Mouse (Mus musculus) embryo, embryonic 11.5 days (tissue): ENCODE data around the gene Phldb1.
"Not testable (repeated sequence)": the region's sequence is repeated elsewhere in the genome, so short reads cannot be mapped to it uniquely, and the experiment has no call there.

Source experiments
- DNase-seq: peaks from one replicate; pipeline ENCODE4 v3.0.0-alpha.2; 2012; ENCODE audit warnings: low read depth, low spot score

Gene Phldb1

DNA sequence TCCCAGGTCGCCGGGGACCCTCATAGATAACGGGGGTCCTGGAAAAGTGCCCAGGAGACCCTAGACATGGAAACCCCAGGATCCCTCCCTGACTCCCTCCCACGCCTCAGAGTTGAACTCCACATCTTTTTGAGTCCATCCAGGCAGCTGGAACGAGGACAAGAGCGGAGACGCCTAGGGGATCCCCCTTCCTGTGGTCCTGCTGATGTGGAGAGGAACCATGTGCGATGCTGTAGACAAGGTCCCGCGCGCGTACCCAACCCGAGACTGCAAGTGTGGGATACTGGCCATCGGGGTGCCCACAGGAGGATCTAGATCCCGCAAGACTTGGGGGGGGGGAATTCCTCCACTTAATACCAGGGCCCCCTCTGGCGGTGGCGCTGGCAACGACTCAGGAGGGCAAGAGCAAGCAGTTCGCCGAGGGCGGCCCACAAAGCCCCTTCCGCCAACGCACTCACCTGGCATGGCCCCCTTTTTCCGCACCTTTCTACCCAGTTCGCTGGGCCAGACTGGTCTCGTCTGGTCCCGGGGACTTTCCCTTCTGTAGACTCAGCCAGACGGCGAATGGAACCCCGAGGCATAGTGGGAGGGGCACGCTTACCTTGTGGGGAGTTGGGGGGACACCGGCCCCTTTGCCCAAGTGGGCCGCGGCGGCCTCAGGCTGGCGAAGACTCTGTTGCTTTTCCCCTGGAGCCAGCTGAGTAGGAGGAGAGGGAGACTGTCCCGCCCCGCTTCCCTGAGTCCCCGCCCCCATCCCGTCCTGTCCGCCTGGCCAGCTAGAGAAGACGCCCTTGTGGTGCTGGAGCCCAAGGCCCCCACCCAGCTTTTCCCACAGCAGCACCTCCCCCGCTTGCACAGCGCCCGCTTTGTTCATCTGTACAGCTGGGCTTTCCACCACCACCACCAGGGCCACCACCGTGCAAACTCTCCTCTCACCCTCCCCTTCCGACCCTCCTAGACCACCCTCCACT is at the start of gene Phldb1:
Gene Phldb1 (minus strand): TSS at position 675 of the 971 bp plus-strand sequence.
- no peak for DNase-seq

DNA sequence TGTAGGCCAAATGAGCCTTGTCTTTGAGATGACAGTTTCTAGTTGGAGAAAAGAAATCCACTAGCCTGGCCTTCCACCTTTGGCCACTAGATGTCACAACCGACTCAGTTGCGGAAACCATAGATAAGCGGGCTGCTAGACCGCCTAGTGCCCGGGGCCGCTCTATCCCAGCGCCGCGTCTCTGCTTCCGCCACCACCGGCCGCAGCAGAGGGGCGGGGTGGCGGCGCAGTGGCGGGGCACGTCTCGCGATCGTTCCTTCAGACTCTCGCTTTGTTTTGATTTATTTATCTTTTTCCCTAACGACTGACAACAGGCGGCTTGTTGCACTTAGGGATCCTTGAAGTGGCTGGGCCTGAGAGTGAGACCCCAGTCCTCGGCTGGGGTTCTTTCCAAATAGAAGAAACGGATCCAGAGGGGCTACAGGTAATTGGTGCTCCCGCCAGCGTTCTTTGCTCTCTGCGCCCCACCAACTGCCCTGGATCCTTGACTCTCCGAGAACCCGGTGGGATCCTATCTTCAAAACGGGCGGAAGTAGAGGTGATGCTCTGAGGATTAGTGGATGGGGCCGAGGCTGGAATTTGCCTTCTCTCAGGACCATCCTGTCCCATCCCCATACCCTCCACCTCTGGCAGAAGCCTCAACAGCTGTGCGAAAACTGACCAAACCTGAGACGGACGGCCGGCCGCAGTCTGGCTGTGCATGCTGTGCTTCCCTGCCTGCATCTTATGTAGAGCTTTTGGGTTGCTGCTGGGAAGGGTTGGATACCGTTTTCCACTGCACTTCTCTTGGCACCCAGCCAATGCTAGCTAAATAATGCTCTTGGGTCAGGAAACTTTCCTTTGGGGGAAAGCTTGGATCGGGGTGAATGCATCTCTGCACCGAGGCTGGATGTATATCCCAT is 38.0 kb upstream of the Phldb1 start:
- peak; percentile 89 for DNase-seq

DNA sequence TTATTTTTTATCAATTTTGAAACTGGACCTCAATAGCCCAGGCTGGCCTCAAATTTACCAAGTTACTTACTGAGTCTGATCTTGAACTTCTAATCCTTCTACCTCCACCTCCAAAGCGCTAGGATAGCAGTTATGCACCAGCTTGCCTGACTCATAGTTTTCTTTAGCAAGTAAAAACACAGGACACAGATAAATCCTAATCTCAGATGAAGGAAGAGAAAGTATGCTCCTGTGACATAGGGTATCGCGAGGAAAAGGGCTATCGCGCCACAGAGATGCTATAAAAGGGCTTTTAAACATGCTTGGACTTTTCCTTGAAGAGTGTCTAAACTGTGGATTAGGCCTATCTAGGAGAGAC is 37.4 kb upstream of the Phldb1 start:
- no peak for DNase-seq

DNA sequence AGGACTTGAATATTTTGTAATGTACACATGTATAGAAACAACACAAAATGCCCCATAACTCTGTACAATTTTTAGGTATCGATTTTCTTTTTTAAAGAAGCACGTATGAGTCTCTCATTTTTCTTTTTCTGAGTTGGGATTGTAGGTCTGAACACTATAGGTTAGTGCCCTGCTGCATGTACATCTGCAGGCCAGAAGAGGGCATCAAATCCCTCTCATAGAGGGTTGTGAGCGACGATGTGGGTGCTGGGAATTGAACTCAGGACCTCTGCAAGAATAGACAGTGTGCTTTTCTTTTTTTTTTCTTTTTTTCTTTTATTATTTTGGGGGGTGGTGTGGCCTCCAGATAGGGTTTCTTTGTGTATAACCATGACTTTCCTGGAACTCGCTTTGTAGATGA is 36.4 kb upstream of the Phldb1 start:
- DNase-seq: no peak

DNA sequence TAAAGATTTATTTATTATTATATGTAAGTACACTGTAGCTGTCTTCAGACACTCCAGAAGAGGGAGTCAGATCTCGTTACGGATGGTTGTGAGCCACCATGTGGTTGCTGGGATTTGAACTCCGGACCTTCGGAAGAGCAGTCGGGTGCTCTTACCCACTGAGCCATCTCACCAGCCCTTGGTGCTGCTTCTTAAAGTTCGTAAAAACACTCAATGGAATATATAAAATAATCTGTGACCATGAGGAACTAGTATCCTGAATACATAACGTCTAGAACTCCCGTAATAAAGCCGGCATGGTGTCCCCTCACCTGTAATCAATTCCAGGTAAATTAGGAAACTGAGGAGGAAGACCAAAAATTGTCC is 33.0 kb upstream of the Phldb1 start:
- not testable (repeated sequence) for DNase-seq

DNA sequence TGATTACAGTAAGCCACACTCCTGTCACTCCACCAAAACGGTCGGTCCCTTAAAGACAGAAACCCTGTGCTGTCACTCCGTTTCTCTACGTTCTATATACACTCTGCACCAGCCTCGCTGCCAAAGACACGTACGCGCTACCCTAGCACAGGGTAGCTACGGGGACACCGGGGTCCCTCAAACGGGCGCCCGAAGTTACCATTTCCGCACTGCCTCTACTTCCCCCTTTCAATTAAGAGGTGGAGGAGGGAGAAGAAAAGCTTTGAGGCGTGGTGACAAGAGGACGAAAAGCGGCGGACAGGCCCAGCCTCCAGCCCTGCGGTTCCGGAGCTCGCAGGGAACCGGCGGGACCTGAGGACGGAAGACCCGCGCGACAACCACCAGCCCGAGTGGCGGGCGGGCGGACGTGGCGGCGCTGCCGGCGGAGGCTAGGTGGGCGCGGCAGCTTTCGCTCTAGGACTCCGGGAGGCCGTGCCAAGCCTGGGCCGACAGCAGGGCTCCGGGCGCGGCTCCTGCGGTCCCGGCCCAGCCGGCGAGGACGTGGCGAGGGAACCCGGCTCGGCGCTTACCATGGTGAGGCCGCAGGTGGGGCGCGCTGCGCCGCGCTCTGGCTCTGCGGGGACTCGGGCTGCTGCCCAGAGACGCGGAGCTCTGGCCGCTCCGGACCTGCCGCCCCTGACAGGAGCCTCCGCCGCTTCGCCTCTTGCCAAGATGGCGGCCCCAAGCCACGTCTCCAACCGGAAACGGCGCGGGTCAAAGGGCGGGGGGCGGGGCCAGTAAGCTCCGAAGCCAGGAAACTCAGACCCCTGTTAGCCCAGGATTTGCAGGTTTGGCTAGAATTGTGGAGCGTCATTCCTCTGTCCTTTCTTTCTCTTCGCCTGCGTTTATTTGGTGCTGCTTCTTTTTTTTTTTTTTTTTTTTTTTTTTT is 32.4 kb upstream of the Phldb1 start, which contains the start of the genes Arcn1 and Ift46:
Gene Arcn1 (minus strand): TSS at position 745 of the 928 bp plus-strand sequence.
Gene Ift46 (plus strand): TSS at position 808 of the 928 bp plus-strand sequence.
- DNase-seq: peak; percentile 89

DNA sequence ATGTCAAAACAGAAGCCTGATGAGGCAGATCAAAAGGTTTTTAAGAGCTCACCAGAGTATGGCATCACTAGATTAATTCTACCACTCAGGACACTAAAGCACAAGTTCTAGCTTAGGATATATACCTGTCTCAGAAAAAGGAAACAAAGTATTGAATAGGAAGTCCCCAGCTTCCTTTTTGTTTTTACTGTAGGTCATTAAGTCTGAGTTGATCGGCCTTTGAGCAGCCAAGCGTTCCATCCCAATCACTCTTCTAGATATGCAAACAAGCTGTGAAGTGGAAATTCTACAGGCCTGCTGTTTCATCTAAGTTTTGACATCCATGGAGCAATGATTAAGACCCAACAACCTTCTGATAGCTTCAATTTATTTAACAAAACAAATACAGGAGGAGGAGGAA is 25.9 kb upstream of the Phldb1 start:
- DNase-seq: no peak

DNA sequence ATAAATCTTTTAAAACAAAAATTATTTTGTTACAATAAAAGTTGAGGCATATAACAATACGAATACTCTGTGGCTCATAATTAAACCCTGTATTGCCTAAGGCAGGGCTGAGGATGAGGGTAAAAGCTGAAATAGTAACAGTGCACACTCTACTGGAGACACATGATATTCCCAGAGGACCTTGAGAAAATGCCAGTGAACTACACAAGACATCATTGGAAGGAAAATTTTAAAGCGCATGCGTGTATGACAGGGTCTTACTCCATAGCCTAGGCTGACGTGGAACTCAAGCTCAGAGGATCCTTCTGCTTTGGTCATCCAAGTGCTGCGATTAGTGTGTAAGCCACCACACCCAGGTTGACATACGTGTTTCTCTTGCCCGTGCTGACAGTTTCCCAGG is 13.5 kb upstream of the Phldb1 start:
- no peak for DNase-seq

DNA sequence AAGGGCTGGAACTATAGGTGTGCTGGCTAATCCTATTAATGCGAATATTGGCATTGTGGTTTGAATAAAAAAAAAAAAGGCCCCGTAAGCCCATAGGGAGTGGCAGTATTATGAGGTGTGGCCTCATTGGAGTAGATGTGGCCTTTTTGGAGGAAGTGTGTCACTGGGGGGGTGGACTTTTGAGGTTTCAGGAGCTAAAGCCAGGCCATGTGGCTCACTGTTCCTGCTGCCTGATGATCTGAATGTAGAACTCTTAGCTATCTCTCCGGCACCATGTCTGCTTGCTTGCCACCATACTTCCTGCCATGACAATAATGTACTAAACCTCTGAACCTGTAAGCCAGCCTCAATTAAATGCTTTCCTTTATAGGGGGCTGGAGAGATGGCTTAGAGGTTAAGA is 12.3 kb upstream of the Phldb1 start:
- DNase-seq: no peak

DNA sequence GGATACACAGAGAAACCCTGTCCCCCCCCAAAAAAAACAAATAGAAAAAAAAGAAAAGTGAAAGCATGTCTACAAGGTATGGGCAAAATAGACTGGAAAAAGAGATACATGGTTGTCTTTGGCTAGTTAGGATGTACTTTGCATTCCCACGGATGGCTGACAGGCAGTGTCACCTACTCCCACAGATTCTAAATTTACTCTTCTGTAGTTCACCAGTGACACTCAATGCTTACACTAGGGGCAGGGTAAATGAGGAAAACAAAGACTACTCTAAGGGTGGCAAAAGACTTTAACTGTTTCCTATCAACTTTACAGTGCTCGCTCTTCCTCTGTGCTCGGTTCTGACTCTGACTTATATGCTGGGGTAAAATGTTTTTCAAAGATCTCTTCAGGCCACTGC is 11.7 kb upstream of the Phldb1 start:
- no peak for DNase-seq

DNA sequence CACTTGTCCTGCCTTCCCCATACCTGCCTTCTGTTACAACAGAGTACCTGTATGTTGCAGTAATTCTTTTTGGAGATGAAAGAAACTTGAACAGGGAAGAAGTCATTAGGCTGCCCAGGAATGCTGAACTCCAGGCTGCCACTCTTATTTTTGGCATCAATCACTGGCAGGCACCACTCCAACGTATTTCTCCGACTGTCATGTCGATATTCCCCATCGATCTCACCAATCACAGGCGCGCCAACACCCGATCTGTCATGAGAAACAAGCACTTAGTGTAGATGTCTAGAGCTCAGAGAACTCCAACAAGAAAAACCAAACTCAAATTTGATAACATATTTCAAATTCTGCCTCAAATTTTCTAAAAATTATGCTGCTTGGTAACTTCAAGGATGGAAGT is 10.4 kb upstream of the Phldb1 start:
- no peak for DNase-seq

DNA sequence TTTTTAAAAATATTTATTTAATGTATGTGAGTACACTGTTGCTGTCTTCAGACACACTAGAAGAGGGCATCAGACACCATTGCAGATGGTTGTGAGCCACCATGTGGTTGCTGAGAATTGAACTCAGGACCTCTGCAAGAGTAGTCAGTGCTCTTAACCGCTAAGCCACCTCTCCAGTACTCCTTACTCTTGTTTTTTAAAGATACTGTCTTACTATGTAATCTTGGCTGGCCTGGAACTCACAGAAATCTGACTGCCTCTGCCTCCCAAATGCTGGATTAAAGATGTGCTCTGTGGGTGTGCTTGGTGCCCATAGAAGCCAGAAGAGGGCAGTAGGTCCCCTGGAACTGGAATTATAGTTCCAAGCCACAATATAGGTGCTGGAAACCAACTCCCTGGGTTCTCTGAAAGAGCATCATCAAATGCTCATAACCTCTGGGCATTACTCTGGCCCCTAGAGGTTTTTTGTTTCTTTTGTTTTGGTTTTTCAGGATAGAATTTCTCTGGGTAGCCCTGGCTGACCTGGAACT is 5.7 kb upstream of the Phldb1 start:
- no peak for DNase-seq

DNA sequence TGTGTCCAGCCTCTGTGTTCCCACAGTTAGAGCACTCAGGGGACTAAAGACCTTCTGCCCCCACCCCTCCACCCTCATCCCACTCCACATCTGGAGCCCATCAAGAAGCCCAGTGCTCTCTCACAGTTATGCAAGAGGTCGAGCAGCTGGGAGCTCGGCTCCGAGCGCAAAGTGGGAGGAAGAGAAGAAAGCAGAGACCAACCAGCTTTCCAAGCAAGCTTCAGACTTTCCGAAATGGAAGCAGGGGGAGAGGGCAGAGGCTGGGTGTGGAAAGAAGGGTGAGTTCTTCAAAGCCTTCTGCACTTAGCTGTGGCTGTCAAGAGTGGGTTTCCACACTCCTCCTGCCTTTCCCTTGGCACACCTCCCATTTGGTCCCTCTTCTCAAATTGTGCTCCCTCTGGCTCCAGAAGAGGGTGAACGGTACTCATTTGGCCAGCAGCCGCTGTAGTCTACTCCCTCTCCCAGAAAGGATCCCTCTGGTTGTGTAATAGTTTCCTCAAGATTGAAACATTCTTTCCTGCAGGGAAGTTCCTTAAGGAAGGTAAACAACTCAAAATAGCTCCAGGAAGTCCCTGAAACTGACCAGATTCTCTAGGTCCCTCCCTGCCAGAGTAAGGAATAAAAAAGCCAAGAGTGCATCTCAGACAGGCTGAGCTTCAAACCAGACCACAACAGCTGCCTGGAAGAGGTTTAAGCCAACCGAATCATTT is 2.4 kb upstream of the Phldb1 start:
- no peak for DNase-seq

DNA sequence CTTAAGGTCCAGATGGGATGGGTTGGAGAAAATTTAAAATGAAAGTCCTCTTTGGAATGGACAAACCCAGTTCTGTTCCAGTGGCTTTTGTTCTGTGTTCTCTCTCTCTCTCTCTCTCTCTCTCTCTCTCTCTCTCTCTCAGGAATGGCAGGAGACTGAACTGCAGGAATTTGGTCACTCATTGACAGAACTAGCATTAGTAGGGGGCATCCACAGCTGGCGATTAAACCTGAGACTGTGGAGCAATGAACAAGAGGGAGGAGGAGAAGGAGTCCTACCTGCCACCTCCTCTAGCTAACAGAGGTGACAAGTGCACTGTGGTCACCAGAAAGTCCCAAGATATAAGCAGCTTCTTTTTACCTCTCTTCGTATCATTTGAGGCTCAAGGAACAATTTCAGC is 1.3 kb upstream of the Phldb1 start:
- no peak for DNase-seq

DNA sequence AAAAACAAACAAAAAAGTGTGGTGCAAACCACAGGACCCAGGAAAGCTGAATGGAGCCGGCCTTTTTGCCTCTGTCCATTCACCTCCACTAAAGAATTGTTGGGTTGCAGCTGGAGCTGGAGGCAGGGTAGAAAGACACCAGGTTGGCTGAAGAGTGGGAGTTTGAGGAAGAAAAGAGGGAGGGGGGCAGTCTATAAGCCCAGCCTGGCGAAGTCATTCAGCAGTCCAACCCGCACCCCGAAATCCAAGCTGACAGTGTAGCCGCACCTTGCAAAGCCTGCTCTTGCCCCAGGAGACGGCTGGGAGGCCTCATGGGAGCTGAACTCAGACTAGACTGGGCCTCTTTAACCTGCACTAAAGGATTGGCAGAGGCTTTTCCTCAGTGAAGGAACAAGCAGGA is 888 bp upstream of the Phldb1 start:
- DNase-seq: no peak

DNA sequence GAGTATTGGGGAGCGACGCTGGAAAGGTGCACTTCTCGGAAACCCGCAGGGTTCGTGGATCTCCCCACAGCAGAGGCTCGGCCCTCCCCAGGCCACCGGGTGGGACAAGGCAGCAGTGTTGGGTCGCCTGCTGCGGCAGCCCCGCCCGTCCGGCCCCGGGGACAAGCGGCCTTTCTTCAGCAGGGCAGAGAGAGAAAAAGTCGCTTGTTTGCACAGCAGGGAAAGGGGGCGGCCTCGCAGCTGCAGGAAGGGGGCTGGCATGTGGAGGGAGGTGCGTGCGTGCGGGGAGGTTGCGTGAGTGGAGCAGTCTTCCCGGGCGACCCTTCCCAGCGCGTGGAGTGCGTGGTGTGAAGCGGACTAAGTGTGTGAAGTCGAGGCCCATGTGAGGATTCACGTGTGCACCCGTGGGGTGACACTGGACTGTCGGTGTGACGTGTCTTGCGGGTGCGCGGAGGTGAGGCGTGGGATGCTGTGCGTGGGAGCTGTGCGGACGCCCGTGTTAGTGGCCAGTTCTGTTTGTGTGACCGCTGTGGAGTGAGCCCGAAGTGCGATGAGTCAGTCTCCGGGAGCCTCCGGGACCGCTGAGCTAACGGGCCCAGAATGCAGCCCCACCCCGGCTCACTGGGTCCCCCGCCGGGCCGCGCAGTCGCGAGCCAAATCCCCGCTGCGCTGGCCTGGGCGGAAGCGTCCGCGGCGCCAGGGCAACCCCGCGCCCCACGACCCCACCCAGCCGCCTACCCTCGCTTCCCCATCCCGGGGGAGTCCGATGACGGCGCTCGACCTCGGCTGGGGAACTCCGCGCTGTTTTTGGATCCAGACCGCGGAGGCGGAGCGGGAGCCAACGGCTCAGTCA is 1.1 kb downstream of the Phldb1 start:
- DNase-seq: no peak

DNA sequence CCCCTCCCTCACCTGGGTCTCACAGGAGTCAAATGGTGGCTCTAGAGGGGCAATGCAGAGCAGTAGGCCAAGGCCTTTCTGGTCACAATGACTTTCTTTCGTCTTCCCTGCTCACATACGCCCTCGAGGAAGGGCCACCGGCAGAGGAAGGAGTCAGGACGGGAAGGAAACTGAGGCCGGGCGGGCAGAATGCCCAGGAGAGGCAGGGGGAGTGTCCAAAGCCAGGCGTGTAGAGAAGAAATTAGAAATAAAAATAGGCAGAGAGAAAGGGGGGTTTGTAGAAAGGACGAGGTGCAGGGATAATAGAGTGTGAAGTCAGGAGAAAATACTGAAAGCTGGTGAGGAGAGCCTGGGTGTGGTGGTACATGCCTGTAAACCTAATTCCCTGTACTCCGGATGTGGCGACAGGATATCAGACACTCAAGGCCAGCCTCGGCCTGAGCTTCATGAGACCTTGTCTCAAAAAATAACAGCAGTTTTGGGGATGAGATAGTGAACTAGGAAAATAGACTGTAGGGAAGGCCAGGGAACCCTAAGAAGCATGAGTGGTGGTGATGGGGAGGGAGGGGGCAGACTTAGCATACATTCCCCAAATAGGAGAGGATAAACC is 2.0 kb downstream of the Phldb1 start:
- no peak for DNase-seq

DNA sequence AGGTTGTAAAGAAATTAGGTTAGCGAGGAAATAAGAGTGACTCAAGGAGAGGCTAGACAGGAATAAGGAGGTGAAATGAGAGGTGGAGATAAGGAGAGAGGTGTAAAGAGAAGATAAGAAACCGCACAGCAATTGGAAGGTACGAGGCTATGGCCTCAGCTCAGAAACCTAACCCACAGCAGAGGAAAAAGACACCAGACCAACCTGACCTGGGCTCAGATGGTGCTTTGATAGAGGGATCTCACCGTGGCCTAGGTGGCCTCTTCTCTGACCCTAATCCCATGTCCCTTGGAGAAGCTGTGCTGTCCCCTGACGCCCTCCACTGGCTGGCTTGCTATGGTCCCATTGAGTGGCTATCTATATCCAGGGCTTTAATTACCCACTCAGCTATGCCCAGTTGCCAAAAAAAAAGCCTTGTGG is 2.9 kb downstream of the Phldb1 start:
- DNase-seq: no peak

DNA sequence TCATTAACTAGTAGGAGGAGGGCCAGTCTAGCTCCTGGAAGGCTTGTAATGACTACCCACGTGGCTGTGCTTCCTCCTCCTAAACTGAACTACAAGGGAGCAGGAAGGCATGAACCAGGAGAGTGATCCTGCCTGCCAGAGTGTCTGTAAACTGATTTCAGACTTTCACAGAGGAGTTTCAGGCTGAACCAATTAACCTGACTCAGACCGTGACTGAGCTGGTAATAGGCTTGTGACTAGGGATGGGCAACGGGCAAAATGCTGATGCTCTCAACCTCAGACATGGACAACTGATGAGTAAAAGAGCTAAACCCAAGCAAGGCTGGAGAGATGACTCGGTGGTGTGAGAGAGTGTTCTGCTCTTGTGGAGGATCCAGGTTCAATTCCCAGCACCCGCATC is 7.6 kb downstream of the Phldb1 start:
- DNase-seq: no peak
